Mouse (Mus musculus) layer of hippocampus, adult 9-10 months (tissue): ENCODE results near the gene Apoa2.
A peak's percentile ranks its signal among the peaks of the same experiment; 100 is the strongest.

ENCODE experiments used
- DNase-seq: peaks from one replicate; pipeline ENCODE4 v3.0.0; 2022; ENCODE audit warnings: low spot score

Gene Apoa2

DNA sequence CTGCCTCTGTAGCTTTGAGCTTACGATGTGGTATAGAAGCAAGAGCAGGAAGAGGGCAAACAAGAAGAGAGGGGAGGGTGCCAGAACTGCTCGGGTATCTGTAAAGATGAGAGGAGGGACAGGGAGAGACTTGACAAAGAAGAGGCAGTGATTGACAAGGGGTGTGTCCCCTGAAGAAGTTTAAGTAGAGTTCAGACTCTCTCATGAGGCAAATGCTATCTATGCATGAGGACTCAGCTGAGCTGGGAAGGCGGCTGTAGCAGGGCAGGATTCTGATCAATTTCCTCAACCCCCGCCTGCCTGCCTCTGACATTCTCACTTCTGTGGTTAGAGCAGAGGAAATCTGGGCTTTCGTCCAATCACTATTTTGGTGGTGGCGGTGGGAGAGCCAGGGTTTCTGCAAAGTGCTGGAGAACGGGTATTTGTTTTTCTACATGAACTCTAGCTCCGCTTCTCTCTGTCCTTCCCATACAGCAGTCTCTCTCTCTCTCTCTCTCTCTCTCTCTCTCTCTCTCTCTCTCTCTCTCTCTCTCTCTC lies 37.8 kb downstream of the Apoa2 start:
- DNase-seq = peak; percentile 90

DNA sequence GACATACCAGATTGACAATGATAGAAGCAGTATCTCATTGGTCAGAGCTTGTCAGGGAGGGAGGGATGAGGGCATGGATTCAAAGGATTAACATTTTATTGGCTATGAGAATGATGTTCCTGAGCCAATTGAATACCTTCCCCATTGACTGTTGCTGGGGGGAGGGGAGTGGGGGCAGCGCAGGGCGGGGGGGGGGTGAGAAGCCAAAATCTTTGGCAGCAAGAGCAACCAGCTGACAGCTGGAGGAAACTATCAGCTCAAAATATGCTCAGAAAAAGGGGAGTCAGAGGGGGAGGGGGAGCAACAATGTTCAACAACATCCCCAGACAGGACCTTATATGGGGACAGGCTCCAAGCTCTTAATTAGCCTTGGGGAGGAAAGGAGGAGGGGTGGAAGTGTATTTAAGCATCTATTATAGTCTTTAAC lies 38.3 kb downstream of the Apoa2 start:
- no peak for DNase-seq

GRCm38 (mm10) chr1:171263666-171264461 lies 39.0 kb downstream of the Apoa2 start:
- DNase-seq = no peak

DNA sequence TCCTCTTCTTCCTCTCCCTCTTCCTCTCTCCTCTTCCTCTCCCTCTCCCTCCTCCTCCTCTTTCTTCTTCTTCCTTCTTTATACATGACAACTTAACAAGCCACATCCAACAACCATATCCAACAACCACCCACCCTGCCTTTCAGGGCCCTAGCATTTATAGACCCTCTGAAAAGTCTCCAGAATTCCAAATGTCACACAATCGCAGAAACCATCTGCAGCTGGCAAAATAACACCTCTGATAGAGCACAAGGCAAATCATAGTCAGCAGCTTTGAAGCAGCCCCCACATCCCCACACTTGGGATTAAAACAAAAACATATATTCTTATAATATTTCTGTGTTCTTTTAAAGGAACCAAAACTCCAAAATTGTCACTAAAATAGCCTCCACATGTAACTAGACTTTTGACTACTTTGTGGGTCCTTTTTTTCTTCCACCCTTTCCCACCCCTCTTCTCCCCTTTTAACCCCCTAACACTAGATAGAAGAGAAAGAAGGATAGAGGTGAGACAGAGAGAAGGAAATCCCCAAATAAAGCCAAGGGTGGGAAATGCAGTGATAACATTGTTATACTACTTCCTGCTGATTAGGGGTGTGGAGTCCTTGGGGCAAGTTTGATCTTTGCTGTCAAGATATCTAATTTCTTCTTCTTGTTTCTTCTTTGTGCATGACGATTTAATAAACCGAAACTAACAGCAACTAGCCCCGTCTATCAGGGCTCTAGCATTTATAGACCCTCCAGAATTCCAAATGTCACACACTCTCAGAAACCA lies 41.3 kb downstream of the Apoa2 start:
- DNase-seq = no peak

DNA sequence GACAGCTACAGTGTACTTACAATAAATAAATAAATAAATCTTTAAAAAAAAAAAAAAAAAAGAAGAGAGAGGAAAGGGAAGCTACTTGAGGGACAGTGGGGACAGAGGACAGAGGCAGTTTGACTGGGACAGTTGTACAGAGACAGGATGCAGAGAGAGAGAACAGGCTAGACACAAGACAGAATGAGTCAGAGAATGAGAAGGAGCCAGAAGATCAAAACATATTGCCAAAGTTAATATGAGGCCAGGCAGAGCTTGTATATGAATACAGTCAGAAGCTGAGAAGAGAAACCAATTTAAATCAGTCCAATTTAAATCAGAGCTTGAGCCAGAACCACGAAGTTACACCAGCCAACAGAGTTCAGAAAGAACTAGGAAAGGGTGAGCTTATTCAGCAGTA lies 43.5 kb downstream of the Apoa2 start:
- DNase-seq = no peak

DNA sequence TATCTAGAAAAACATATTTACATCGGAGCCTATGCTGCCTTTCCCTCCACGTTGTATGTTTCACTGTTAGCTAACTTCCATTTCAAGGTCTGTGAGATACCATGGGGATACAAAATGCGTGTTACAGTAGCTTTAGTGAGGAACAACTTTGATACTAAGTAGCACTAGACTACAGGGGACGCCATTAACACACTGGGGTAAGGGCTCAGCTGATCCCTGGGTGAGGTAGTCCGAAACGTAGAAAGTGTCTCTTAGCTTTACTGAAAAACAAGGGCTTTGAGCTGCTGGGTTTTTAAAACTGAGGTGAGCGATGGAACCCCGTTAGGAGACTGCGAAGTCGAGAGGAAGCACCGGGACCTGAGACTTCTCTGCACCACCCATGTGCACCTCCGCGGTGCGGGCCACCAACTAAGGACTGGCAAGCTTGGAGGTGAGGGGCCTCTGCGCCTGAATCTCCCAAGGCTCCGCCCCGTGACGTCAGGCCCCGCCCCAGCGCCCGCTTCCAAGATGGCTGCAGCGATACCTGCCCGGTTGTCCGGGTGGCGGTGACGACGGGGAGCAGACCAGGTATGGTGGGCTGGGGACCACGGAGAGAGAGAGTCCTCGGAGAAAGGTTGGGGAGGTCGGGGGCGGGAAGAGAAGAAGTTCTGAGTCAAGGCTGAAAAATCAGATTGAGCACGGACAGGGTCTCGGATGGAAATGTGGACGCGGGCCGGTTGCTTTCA lies 45.2 kb downstream of the Apoa2 start, which contains the start of gene B4galt3:
Gene B4galt3 (plus strand): TSS at position 481 of the 725 bp plus-strand sequence.
- DNase-seq = peak; percentile 89

- no peak for DNase-seq
Measured at GRCm38 (mm10) chr1:171270573-171270900, 45.7 kb downstream of the Apoa2 start.

DNA sequence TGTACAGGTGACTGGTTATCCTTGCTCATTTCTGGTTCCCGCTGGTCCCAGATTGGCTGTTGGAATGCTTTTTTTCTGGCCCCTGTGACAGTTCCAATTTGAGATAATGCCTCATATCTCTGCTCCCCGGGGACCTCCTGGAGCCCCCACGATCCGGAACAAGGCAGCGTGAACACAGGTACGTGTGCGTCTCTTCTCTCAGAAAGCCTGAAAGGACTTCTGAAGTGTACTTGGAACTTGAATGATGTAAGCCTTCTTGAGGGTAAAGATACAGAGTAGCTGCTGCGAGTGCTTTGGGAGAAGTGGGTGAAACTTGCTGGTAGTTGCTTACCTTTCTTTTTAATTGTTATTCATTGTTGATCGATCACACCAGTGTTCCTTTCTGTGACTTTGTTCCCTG lies 46.3 kb downstream of the Apoa2 start:
- DNase-seq = no peak

DNA sequence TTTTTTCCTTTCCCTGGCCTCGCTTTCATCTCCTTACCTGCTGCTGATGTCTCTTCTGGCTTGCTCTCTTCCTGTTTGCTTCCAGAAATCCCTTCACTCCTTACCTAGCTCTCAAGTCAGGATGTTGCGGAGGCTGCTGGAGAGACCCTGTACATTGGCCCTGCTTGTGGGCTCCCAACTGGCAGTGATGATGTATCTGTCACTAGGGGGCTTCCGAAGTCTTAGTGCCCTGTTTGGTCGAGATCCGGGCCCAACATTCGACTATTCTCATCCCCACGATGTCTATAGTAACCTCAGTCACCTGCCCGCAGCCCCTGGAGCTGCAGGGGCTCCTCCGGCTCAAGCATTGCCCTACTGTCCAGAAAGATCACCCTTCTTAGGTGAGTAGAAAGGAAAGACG lies 46.8 kb downstream of the Apoa2 start:
- no peak for DNase-seq

- no peak for DNase-seq
Measured at GRCm38 (mm10) chr1:171272086-171272485, 47.2 kb downstream of the Apoa2 start.

DNA sequence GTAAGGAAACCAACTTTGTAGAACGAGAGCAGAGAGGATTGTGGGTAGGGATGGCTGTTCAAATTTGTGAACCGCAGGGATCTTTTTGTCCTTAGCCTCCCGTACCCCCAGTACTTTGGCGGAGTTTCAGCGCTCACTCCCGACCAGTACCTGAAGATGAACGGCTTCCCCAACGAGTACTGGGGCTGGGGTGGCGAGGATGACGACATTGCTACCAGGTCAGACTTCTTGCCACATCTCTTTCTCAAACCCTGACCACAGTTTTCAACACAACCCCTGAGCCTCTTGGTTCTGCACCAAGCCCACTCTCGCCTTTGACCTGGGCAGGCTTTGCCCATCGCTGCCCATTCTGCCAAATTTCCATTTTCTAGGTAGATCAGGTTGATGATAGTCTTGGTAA lies 49.3 kb downstream of the Apoa2 start:
- DNase-seq = no peak

DNA sequence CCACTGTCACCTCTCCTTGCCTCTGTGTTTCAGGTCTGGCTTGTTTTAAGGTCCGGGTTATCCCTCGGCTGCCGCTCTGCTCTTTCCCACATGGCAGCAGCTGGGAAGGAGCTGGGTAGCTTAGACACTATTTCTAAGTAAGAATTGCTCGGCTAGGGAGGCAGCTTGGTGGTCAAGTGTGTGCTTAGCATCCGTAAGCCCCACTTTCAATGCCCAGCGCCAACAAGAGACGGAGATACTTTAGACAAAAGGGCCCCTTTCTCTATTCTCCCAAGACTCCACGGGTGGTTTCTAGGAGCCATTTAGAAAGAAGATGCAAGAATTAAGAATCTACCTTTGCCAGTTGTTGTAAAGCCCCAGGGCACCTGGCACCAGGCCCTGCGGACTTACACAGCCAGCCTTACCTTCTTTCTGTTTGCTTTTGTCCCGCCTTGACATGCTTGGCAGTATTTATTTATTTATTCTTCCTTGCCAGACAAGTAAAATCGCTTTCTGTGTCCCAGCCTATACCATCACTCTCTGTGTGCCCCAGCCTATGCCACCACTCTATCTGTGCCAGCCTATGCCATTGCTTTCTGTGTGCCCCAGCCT lies 50.4 kb downstream of the Apoa2 start:
- no peak for DNase-seq
